Mouse (Mus musculus): Measurements from ENCODE around the gene Ppox.
"Not testable (repeated sequence)": the region's sequence is repeated elsewhere in the genome, so short reads cannot be mapped to it uniquely, and the experiment has no call there.

Gene Ppox

DNA sequence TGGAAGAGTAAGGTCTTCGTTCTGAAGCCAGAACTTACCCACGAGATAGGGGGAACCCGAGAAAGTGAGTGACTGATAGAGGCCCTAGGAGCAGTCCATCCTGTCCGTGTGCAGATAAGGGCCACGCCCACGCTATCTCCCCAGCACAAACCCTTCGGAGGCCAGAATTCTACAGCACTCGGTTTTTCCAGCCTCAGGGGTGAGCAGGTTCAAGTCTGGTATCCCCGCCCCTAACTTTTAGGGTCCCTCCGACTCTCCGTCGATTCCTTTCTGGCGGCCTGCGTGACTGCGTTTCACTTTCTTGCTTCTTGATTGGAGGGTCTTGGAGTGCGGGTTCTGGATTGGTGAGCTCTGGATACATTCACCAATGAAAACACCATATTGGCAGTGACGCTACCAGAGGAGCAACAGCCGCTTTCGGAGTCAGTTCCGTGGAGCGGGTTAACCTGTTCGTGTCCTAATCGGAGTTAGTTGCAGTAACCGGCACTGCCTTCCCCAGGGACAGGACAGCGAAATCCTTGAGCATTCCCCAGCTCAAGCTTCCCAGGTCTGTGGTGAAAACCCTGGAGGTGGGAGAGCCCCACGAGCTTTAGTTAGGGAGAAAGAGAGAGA lies at the start of gene Ppox:
Gene Ppox, minus strand, starts transcription at position 271 of the 612 bp plus-strand sequence.
- DNase-seq (ENCODE audit: low spot score) = peak; percentile 82

DNA sequence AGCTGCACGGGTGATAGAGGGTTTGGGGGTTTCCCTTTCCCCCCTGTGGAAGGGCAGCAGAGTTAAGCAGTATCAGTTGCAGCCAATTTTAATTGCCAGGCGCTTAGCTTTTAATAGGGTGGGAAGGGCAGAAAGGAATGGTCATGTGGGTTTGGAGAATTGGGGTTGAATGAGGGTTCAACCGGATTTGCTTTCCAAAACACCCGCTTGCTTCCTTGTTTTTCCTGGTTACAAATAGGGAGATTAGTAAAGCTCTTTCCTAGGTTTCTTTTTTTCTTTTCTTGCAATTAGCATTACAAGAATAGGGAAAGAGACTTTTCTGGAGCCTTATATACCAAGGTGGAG lies 49.2 kb upstream of the Ppox start:
- no peak for DNase-seq (ENCODE audit: low spot score)

DNA sequence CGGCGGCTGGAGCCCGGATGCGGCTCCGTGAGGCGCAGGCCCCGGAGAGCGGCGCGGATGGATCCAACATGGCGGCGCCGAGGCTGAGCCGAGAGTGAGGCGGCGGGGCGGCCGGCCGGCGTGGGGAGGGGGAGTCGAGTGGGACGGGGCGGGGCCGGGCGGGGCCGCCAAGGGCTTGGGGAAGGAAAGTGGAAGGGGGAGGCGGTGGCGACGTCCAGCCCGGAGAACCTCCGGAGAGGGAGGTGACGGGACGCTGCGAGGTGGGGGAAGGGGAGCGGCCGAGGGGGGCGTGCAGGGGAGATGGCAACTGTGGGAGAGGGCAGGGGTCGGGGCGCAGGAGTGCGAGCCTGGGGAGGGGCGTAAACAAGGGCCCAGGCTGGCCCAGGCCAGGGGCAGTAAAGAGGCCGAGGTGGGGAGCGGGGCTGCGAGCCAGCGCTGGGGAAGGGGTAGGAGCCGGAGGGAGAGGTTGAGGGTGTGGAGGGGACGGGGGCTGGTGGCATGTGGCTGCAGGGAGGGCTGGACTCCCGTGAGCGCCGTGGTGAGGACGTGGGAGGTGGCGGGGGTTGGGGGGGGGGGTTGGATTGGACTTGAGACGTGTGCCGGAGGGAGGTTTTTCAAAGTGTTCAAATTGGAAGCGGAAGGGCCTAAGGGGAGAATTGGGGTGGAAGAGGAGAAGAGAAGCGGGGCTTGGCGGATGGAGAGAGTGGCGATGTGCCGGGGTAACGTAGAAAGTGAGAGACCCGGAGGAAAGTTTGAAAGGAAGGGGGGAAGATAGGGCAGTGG lies 48.6 kb upstream of the Ppox start:
- DNase-seq (ENCODE audit: low spot score) = peak; percentile 86

DNA sequence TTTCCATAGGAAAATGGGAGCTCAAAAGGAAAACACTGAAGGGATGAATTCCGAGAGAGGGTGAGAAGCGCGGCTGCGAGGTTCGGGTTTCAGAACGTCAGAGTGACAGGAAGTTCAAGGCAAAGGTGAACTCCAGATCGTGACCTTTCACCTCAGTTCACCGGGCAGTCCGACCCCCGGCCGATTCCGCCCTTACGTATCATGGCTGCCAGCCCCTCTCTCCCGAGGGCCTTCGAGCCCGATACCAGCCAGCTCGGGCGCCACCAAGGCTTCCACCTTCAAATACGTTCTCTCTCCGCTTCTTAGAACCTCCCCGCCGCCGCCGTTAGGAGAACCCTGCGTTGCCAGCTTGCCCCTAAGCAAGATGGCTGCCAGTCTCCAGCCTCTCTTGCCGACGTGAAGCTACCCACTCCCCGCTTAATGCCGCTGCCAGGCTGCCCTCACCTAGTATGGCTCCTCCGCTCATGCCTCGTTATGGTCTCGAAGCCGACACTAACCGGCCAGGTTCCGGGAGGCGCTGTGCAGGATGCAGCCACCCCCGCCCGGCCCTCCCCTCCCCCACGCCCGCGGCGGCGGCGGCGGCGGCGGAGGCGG lies 48.0 kb upstream of the Ppox start, which contains the start of gene Dedd:
Gene Dedd, plus strand, starts transcription at position 307 of the 594 bp plus-strand sequence.
- peak; percentile 84 for DNase-seq (ENCODE audit: low spot score)

DNA sequence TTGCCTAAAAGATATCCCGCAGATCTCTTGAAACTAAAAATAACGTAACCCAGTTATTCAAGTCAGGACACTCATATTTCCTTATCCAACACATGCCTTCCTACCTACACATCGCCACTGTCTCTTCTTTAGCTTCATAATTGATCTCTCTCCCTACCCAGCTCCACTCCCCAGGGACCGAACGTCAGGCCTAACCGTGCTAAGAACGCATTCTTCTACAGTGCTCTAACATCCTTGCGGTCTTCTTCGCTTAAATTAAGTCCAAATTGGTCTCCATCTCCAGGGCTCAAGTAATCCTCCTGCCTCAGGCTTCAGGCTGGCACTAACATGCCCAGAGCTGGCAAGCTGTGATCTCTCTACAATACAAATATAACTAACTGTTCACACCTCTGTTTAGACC lies 47.3 kb upstream of the Ppox start:
- DNase-seq (ENCODE audit: low spot score) = no peak

DNA sequence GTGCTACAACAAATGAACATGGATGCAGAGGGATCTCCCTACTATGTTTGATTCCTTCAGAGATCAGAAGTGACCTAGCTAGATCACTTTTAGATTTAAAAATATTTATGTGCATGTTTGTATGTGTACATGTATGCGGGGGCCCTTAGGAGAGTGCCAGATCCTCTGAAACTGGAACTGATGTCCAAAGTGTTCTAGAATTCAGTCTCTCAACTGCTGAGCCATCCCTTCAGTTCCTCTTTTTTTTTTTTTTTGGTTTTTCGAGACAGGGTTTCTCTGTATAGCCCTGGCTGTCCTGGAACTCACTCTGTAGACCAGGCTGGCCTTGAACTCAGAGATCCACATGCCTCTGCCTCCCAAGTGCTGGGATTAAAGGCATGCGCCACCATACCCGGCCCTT lies 45.6 kb upstream of the Ppox start:
- DNase-seq (ENCODE audit: low spot score) = not testable (repeated sequence)

DNA sequence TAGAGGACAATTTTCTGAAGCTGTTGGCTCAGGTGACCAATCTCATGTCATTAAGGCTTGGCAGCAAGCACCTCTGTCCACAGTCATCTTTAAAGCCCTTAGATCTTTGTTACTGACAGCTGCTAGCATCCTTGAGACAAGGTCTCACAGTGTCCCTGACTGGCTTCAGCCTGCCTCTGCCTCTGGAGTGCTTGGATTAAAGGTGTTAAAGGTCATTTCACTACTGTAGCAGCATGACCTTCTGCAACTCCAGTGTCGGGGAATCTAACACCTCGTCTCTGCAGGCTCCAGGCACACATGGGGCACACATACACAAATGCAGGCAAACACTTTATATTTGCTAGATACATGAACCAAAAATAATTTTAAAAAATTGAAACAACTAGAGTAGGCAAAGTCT lies 44.6 kb upstream of the Ppox start:
- no peak for DNase-seq (ENCODE audit: low spot score)

DNA sequence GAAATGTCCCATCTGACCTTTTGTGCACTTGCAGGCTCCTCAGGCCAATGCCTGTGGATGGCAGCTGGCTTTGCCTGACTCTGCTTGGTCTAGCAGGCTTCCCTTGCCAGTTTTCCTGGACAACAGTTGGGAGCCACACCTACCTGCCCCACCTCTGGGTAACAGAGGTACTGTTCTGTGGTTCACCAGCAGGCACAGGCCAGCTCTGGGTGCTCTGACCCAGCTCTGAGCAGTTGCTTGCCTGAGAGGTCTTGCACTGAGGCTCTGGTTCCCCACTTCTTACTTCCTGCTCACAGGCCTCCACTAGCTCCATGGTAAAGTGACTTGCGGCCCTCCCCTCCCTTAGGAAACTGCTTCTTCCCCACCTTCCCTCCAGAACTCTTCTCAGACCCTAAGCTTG lies 41.0 kb upstream of the Ppox start:
- DNase-seq (ENCODE audit: low spot score) = no peak

DNA sequence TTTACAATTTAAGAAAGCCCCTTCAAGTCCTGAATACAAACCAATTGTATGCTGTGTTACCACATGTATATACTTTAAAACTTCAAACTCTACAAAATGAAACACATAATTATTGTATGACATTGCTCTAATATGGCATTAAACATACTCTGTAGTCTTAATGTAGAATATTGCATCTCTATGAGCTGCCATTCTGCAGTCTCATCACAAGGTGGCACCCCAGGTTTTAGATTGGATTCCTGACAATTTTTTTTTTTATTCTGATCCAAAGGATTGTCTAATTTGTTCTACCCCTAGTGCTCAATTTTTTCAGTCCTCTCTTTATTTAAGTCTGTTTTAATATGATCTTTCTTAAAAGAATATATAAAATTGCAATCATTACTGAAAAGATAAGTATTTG lies 40.4 kb upstream of the Ppox start:
- DNase-seq (ENCODE audit: low spot score) = no peak

DNA sequence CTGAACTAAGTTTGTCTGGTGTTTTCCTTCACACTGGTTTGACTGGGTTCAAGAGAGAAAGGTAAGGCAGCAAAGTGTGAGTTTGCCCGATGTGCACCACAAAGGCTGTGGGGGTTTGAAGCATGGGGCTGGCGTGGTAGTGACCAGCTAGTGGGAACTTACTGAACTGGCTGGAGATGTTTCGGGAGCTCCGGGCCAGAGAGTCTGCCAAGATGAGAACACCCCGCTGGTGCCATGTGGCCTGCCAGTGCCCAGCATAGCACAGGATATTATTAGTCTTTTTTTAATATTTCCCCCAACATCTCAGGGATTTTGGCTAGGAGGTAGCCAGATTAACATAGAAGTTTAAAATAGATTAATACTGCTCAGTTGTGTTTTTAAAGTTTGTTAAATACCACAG lies 39.2 kb upstream of the Ppox start:
- DNase-seq (ENCODE audit: low spot score) = no peak

DNA sequence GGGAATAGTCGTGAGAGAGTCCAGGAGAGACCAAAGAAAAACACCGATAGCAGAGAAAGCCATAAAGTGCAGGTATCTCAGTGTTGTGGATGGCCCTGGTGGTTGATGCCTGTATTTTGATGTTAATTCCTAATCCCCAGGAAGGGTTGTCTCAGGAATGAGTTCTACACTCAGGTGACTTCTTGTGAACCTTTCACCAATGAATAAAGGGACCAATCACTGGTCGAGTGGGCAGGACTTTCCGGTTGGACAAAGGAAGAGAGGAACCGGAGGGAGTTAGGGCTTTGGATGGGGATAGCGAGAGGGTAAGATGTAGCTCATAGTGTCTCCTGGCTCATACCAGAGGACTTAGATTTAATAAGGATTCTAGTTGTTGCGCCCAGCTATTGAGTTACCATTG lies 38.8 kb upstream of the Ppox start:
- no peak for DNase-seq (ENCODE audit: low spot score)

DNA sequence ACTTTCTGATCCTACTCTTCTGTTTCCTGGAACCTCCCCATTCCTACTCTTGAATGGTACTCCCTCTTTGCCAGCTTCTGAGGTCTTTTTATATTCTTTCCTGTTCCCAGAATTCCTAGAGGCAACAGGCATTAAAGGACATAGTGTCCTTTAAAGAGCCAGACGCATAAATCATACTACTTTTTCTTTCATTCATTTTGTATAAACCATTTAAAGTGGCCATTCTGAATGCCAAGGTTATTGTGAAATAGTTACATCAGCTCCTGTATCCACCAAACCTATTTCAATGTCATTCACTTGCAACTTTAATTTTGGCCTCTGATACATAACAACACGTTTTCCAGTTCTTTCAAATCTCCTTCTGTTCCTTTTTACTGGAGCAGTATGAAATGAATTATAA lies 28.3 kb upstream of the Ppox start:
- DNase-seq (ENCODE audit: low spot score) = no peak

DNA sequence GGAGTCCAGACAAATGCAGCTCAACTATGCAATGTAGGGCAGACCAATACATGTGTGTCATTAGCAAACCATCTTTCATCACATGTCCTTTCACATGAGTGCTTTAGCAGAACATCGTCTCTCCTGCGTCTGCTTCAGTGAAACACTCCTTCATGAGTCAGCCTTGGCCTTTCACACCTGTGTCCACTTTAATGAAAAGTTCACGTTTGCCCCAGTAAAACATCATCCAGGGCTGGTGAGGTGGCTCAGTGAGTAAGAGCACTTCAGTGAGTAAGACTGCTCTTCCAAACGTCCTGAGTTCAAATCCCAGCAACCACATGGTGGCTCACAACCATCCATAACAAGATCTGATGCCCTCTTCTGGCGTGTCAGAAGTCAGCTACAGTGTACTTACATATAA lies 25.2 kb upstream of the Ppox start:
- not testable (repeated sequence) for DNase-seq (ENCODE audit: low spot score)

DNA sequence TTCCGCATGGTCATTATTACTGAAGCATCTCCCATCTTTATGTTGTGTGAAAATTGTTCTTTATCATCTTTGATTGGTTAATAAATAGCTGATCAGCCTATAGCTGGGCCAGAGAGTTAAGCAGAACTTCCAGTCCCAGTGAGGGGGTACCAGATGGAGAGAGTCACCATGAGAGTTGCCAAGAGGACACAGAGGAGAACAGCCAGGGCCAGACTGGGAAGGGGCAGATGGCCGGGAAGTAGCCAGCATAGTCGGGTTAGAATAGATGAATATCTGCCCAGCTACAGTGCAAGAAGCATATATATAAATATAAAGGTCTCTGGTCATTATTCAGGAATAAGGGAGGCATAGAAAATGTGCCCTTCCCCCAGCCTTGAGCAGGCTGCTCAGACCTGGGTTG lies 17.2 kb upstream of the Ppox start:
- DNase-seq (ENCODE audit: low spot score) = no peak

DNA sequence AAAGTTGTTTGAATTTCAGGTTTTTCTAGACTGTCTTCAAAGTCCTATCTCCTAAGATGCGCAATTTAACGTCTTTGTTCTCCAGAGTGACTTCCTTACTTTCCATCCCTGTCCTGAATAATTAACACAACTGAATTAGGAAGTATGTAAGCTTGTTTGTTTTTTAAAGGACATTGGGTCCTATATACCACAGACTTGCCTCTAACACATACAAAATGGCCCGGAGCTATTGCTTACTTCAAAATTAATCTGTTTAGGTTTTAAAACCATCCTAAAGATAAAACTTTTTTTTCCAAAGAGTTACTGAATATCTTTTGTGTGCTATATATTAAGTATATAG lies 14.0 kb upstream of the Ppox start:
- DNase-seq (ENCODE audit: low spot score) = no peak

DNA sequence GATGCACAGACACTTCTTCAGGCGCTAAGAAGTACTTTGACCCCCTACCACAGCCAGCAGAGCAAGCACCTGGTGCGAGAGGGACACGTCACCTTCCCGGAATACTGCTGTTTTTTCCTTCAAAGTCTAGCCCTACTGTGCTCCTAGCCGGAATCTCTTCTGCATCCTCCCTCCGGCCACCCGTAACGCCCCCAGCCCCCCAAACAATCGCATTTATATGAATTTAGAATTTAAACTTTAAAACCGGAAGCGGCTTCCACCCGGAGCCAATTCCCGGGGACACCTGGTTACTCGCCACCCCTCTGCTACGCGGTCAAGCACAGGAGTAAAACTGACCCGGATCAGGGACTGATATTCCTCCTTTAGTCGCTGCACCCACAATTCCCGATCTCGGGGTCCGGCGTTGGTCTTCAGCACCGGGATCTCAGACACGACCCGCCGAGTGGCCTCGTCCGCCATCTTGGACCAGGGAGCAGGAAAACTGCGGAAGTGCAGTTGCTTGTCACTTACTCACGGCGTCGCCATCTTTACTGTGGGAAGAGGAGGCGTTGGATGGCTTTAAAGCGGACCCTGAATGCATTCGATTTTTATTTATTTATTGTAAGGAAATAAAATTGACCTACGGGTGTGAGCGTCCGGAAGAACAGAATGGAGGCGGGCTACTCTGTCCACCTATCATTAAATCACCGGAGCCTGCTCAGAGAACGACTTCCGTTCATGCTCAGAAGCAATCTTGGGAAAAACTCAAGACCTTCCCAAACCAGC lies 13.5 kb upstream of the Ppox start, which contains the start of gene Ufc1:
Gene Ufc1, minus strand, starts transcription at position 727 of the 765 bp plus-strand sequence.
- peak; percentile 82 for DNase-seq (ENCODE audit: low spot score)

DNA sequence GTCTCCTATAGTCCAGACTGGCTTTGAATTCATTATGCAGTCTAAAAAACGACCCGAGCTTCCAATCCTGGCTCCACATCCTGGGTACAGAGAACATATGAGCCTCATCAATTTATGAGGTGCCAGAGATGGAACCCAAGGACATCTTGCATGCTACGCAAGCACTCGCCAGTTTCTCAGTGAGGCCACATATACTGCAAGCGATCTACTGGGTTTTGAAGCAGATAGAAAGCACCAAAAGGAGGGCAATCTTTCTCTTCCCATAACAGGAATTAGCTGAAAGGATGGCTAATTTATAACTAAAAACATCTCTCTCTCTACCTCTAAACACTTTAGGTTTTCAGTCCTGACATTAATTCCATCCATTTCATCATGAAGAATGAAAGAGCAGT lies 12.9 kb upstream of the Ppox start:
- peak; percentile 34 for DNase-seq (ENCODE audit: low spot score)

DNA sequence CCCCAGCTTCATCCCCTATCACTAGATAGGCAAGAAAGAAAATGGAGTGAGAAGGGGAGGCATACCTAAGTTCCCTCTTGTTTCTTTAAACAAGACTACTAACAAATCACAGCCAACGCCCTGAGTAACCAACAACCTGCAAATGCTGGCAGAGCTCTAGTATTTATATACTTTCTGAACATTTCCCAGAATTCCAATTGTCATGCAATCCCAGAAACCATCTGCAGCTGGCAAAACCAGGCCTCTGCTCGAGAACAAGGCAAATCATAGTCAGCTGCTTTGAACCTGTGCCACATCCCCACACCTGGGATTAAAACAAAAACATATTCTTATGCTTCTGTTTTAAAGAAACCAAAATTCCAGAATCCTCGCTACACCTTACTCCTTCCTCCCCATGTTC lies 12.4 kb upstream of the Ppox start:
- DNase-seq (ENCODE audit: low spot score) = no peak

DNA sequence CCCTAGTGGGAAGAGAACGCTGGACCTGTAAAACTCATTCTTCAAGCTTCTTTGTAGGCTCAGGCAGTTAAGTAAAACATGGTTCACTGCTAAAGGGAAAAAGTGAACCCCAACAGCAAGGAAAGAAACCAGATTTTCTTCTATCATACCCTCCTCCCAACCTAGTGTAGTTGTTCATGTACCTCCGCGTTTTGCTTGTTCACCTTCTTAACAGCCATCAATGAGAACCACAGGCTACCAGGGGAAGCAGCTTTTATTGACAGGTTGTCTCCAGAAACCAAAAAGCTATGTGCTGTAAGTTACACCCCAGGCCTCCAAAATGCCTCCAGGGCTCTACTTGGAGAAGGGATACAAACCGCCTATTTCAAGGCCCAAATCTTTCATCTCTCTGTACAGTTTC lies 7.3 kb upstream of the Ppox start:
- no peak for DNase-seq (ENCODE audit: low spot score)

DNA sequence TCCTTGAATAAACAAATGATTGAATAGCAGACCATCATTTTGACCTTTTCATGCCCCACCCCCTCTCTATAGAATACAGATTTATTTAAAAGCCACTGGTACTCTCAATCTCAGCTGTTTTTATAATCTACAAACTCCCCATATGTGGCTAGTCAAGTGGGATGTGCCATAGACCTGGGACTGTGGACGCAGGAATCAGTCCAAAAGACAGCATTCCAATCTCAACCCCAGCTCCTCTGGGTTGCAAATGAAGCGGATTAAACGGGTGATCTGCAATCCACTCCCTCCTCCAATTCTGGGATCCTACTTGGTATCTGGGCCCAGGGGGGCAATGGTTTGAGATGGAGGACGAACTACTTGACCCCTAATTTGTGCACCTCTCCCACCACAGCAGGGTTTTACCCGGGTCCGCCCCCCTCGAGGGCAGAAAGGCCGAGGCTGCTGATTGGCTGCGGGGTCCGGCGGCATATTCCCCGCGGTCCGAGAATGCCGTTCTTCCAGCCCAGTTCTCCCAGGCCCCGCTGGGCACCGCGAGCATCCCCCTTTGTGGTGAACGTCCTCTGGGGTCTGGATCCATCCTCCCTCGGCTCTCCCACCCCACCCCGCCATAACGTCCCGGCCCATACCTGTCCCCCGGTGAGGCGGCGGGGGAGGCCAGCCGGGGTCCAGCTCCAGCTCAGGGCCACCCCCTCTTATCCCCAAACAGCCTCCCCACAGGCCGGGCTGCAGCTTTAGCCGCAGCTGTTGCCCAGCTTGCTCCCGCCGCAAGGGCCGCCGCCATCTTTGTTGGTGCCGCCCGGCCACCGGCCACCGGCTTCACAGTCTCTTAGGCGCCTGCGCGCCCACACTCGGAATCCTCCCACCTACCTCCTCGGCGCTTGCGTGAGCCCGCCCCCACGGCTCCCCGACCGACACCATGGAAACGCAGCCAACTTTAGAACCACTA lies 6.4 kb upstream of the Ppox start, which contains the start of gene Usp21:
Gene Usp21, minus strand, starts transcription at position 856 of the 946 bp plus-strand sequence.
- DNase-seq (ENCODE audit: low spot score) = peak; percentile 95

DNA sequence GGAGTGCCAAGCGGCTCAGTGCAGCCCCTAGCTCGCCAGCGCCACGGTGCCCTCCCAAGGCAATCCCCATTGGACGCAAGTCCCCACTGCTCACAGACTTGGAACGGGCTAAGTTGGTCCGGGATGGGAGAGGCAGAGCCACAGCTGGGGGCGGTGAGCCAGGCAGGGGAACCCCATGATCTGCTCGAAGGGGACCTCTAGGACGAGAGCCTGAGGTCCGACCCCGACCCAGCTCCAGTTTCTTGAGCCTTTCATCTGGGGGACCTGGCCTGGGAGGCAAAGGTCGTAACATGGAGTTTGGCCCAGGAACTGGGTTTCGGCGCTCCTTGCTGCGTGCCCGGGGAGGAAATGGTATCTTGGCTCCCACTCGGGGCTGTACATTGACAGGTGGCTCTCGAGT lies 5.5 kb upstream of the Ppox start:
- peak; percentile 51 for DNase-seq (ENCODE audit: low spot score)

All from testis, postnatal 10 days (tissue).